Mouse (Mus musculus) myocyte (in vitro differentiated cells): ENCODE data around the gene Lca5. TPM values are rescaled to one million over a fixed set of nuclear protein-coding genes. Genes with fewer than 3 reads are reported as not detected.

Source experiments
- H3K27me3 ChIP-seq: one replicate; pipeline ENCODE4 v1.6.1; 2011; ENCODE audit not compliant: control insufficient read depth, insufficient read depth, insufficient read length
- H3K36me3 ChIP-seq: one replicate; pipeline ENCODE4 v1.6.1; 2011; ENCODE audit not compliant: control insufficient read depth, insufficient read depth
- H3K4me2 ChIP-seq: one replicate; pipeline ENCODE4 v1.6.1; 2011; ENCODE audit warnings: low read depth, control low read depth
- H3K4me3 ChIP-seq: one replicate; pipeline ENCODE4 v1.5.1; 2011; ENCODE audit warnings: mild to moderate bottlenecking, control low read depth, moderate library complexity
- H3K79me2 ChIP-seq: one replicate; pipeline ENCODE4 v1.6.1; 2011; ENCODE audit not compliant: control insufficient read depth, insufficient read depth
- H3ac ChIP-seq: one replicate; pipeline ENCODE4 v1.6.1; 2011; ENCODE audit not compliant: control insufficient read depth, insufficient read length
- CEBPB ChIP-seq: IDR thresholded peaks from 2 replicates; pipeline ENCODE4 v1.6.1; 2011; ENCODE audit warnings: mild to moderate bottlenecking, moderate library complexity; ENCODE audit not compliant: poor library complexity, insufficient read depth, severe bottlenecking
- E2F4 ChIP-seq: IDR thresholded peaks from one replicate; pipeline ENCODE4 v1.6.1; 2011; ENCODE audit warnings: mild to moderate bottlenecking, control low read depth, moderate library complexity; ENCODE audit not compliant: insufficient read depth
- MAX ChIP-seq: IDR thresholded peaks from one replicate; pipeline ENCODE4 v1.6.1; 2011; ENCODE audit warnings: low read depth, mild to moderate bottlenecking, control low read depth
- MYOD1 ChIP-seq, 3 experiments: IDR thresholded peaks; one replicate each; pipeline ENCODE4 v1.6.1; 2011; ENCODE audit warnings: control low read depth in 2 of 3, low read depth in 2 of 3, mild to moderate bottlenecking in 2 of 3, moderate library complexity in 1 of 3; ENCODE audit not compliant: insufficient read length in 2 of 3, control insufficient read depth in 1 of 3
- MYOG ChIP-seq, 3 experiments: IDR thresholded peaks; one replicate each; pipeline ENCODE4 v1.6.1; 2011; ENCODE audit warnings: control low read depth in 2 of 3, low read depth in 2 of 3, mild to moderate bottlenecking in 2 of 3; ENCODE audit not compliant: insufficient read length in 2 of 3, control insufficient read depth in 1 of 3, insufficient read depth in 1 of 3
- POLR2A ChIP-seq: IDR thresholded peaks from one replicate; pipeline ENCODE4 v1.6.1; 2011; ENCODE audit warnings: low read depth, mild to moderate bottlenecking, control low read depth, moderate library complexity; ENCODE audit not compliant: insufficient read length
- POLR2AphosphoS2 ChIP-seq: IDR thresholded peaks from one replicate; pipeline ENCODE4 v1.6.1; 2011; ENCODE audit warnings: low read depth, control low read depth; ENCODE audit not compliant: insufficient read length
- REST ChIP-seq: IDR thresholded peaks from one replicate; pipeline ENCODE4 v1.6.1; 2011; ENCODE audit warnings: mild to moderate bottlenecking, control low read depth, moderate library complexity; ENCODE audit not compliant: insufficient read depth, insufficient read length
- SRF ChIP-seq: IDR thresholded peaks from one replicate; pipeline ENCODE4 v1.6.1; 2011; ENCODE audit warnings: low read depth; ENCODE audit not compliant: control insufficient read depth, insufficient read length
- TCF12 ChIP-seq: IDR thresholded peaks from one replicate; pipeline ENCODE4 v1.6.1; 2011; ENCODE audit warnings: mild to moderate bottlenecking, control low read depth; ENCODE audit not compliant: poor library complexity, insufficient read depth, severe bottlenecking
- TCF3 ChIP-seq: IDR thresholded peaks from one replicate; pipeline ENCODE4 v1.6.1; 2011; ENCODE audit warnings: low read depth, control low read depth; ENCODE audit not compliant: insufficient read length
- USF1 ChIP-seq: IDR thresholded peaks from one replicate; pipeline ENCODE4 v1.6.1; 2011; ENCODE audit warnings: low read depth, mild to moderate bottlenecking, control low read depth, moderate library complexity
- polyA plus RNA-seq: library from polyadenylated mRNA; unstranded; fragments of >200 nt; fragmentation: generic; extraction: Trizol; gene quantifications from one replicate; pipeline ENCODE4 v1.2.1, GENCODE M21; 2012; ENCODE audit warnings: missing spikeins

Lca5 gene
- polyA plus RNA-seq, 1 experiment: 2.5 TPM

DNA sequence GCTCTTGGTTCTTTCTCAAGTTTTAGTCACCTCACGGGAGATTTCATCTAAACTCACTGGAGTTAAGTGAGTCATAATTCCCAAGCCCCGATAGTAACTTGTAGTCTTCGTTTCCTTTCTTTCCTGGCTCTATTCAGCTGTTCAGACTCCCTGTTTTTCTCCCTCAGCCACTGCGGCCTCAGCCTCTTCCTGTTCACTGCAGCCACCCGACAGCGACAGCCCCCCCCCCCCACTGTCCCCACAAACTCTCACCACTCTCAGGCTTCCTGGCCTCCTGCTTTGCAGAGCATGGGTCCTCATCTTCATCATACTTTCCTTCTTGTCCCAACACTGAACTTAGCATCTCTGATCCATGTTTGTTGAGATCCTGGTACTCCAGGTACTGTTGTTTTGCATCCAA, 42.7 kb downstream of the Lca5 start:
- H3ac ChIP-seq: no peak overlapping the region
- TF ChIP-seq USF1 (no peak), MAX (no peak), E2F4 (no peak), MYOD1 (IDR thresholded peaks at IDR 0.05; ENCODE audit: control insufficient read depth in 1 of 3, insufficient read length in 2 of 3, low read depth in 2 of 3) (no peak), TCF3 (no peak), REST (no peak), POLR2AphosphoS2 (no peak), POLR2A (no peak), MYOG (IDR thresholded peaks at IDR 0.05; ENCODE audit: control insufficient read depth in 1 of 3, insufficient read depth in 1 of 3, insufficient read length in 2 of 3, low read depth in 2 of 3) (no peak), TCF12 (no peak), CEBPB (no peak)
- no peak overlapping the region for H3K4me2 ChIP-seq

DNA sequence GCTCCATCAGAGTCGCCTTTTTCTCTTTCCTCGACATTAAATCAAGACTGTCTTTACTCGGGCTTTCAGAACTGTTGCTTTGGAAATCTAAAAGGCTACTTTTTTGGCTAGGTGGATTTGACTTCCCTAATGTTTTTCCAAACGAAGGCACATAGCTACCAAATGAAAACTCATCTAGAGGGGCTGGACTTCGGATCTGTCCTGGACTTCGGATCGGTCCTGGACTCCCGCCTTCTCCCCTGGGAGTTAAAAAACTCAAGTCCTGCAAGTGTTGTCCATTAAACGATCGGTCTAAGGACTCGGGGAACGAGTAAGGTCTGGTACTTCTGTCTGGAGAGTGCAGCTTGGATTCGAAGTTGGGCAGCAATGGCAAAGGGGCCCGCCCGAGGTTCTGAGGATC, 45.5 kb downstream of the Lca5 start:
- peaks cover 5% of the 10 kb centered on the region for H3K36me3 ChIP-seq
- no peak for TF ChIP-seq TCF3
- no peak for TF ChIP-seq USF1
- TF ChIP-seq MYOD1 (IDR thresholded peaks at IDR 0.05; ENCODE audit: control insufficient read depth in 1 of 3, insufficient read length in 2 of 3, low read depth in 2 of 3): no peak
- no peak overlapping the region for H3K4me3 ChIP-seq
- no peak overlapping the region for H3ac ChIP-seq
- no peaks in the 10 kb centered on the region for H3K79me2 ChIP-seq
- no peaks in the 10 kb centered on the region for H3K27me3 ChIP-seq
- no peak overlapping the region for H3K4me2 ChIP-seq

More for the DNA sequence above, 42.7 kb downstream of the Lca5 start:
- H3K27me3 ChIP-seq: no peaks in the 10 kb centered on the region
- no peak overlapping the region for H3K4me3 ChIP-seq
- H3K79me2 ChIP-seq: no peaks in the 10 kb centered on the region
- peaks cover 5% of the 10 kb centered on the region for H3K36me3 ChIP-seq

DNA sequence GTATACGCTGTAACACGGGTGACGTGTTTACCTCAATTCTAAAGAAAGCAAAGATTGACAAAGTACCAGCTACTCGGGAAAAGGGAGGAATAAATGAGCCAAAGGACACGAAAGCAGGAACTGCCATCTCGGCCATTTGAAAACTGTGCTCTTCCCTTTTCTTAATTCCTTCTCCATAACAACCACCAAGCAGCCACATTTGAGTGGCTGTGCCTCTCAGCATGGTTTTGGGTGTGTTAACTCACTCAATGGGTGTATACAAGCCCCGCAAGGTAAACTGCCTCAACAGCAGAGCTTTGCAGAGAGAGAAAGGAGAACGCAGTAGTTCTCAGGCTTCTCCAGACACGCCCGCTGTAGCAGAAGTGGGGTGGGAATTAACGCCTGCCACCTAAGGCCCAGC, 48.9 kb downstream of the Lca5 start:
- H3K27me3 ChIP-seq: no peaks in the 10 kb centered on the region
- H3K79me2 ChIP-seq: no peaks in the 10 kb centered on the region
- H3K4me3 ChIP-seq: no peak overlapping the region
- peaks cover 5% of the 10 kb centered on the region for H3K36me3 ChIP-seq
- H3ac ChIP-seq: no peak overlapping the region
- TF ChIP-seq MYOG (IDR thresholded peaks at IDR 0.05; ENCODE audit: control insufficient read depth in 1 of 3, insufficient read depth in 1 of 3, insufficient read length in 2 of 3, low read depth in 2 of 3) (no peak), SRF (no peak), USF1 (no peak), POLR2A (no peak), TCF12 (no peak), MYOD1 (IDR thresholded peaks at IDR 0.05; ENCODE audit: control insufficient read depth in 1 of 3, insufficient read length in 2 of 3, low read depth in 2 of 3) (no peak), POLR2AphosphoS2 (no peak), MAX (no peak), TCF3 (no peak), REST (no peak), E2F4 (no peak), CEBPB (no peak)
- H3K4me2 ChIP-seq: no peak overlapping the region

DNA sequence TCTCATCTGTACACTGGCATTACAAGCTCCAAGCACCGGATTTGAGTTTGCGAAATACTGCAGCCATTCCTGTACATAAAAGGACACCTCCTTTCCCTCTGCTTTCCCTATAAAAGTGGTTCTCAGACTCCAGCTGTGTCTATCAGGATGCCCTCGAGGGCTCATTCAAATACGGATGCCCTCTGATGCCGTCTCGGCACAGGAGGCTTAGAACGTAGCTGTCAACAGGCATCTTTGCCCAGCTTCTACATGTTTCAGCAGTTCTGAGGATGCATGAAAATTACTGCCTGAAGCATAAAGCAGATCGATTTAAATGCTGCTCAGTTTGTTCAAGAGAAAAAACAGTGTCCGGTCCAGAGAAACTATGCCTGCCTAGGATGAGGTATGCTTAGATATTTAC, 51.4 kb downstream of the Lca5 start:
- Histone ChIP-seq H3K79me2 (no peaks in the 10 kb centered on the region), H3K4me3 (no peak overlapping the region), H3K36me3 (peaks cover 2% of the 10 kb centered on the region), H3K4me2 (no peak overlapping the region), H3K27me3 (no peaks in the 10 kb centered on the region), H3ac (no peak overlapping the region)
- TF ChIP-seq POLR2A: no peak
- no peak for TF ChIP-seq USF1
- no peak for TF ChIP-seq MAX
- TF ChIP-seq E2F4: no peak
- no peak for TF ChIP-seq TCF3
- no peak for TF ChIP-seq POLR2AphosphoS2
- no peak for TF ChIP-seq MYOD1 (IDR thresholded peaks at IDR 0.05; ENCODE audit: control insufficient read depth in 1 of 3, insufficient read length in 2 of 3, low read depth in 2 of 3)

DNA sequence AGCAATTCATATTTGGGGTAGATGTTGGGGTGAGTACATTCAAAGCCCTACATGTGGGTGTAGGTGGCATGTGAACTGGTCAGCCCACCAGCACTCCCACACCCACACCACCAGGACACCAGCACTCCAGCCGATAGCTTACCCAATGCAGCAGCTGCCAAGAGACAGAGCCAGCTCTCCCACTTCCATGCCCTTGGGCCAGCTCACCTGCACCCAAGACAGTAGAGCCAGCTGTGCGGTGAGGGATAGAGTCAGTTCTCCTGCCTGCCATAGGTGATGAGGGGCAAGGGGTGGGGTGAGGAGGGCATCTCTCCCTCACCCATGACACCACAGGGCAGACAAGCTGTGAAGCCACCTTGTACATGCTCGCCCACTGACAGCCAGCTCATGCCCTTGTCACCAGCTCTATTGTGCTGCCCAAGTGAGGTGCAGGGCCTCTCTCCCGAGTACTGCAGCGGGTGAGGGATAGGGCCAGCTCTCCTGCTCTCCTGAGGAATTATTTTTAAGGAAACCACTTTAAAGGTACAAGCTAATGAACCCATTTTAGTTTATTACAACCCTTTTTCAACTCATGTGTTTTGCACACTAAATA, 54.6 kb downstream of the Lca5 start:
- no peak overlapping the region for H3ac ChIP-seq
- H3K4me3 ChIP-seq: no peak overlapping the region
- no peaks in the 10 kb centered on the region for H3K27me3 ChIP-seq
- no peak overlapping the region for H3K4me2 ChIP-seq
- H3K36me3 ChIP-seq: no peaks in the 10 kb centered on the region
- TF ChIP-seq MAX: no peak
- no peak for TF ChIP-seq E2F4
- no peak for TF ChIP-seq MYOD1 (IDR thresholded peaks at IDR 0.05; ENCODE audit: control insufficient read depth in 1 of 3, insufficient read length in 2 of 3, low read depth in 2 of 3)
- TF ChIP-seq REST: no peak
- no peak for TF ChIP-seq POLR2A
- no peak for TF ChIP-seq CEBPB
- no peak for TF ChIP-seq USF1
- no peak for TF ChIP-seq SRF
- no peak for TF ChIP-seq TCF3
- TF ChIP-seq MYOG (IDR thresholded peaks at IDR 0.05; ENCODE audit: control insufficient read depth in 1 of 3, insufficient read depth in 1 of 3, insufficient read length in 2 of 3, low read depth in 2 of 3): no peak
- TF ChIP-seq TCF12: no peak
- TF ChIP-seq POLR2AphosphoS2: no peak
- H3K79me2 ChIP-seq: no peaks in the 10 kb centered on the region
